Comparison of ENCODE assay signal across 8 mouse cellular contexts in genomic region chr12:69183583-69184308, GRCm38 (mm10). TPM values are rescaled to one million over a fixed set of nuclear protein-coding genes. Genes with fewer than 3 reads are reported as not detected.
DNase-seq lines count a peak whose midpoint lies in the region; ATAC-seq lines count a peak whose summit lies in the region.

Rpl36al (minus strand) TSS chr12:69184083.
Mgat2 (plus strand) TSS chr12:69184157.

- H3K4me1 ChIP-seq in hindbrain, embryonic 12.5 days = peaks cover 19% of the 10 kb centered on the region

- DNase-seq in NIH3T3 (ENCODE audit: low read depth) = peak; percentile 100
- DNase-seq in cerebellum, postnatal 10 days = peak; percentile 100
- DNase-seq in frontal cortex, postnatal 10 days (ENCODE audit: low spot score in 2 of 2) = peak; percentile 96 to 99
- peak; percentile 99 for DNase-seq in layer of hippocampus, postnatal 14 days (ENCODE audit: low spot score in 2 of 2)
- DNase-seq in lung, postnatal 14 days = peak; percentile 100
- peak; percentile 96 for DNase-seq in retina, adult 2 months (ENCODE audit: low read depth, low spot score)
- peak; percentile 98 to 99 for DNase-seq in thymus, postnatal 36 days

- H3K36me3 ChIP-seq in hindbrain, embryonic 12.5 days = peaks cover 14% of the 10 kb centered on the region

- no peaks in the 10 kb centered on the region for H3K27me3 ChIP-seq in hindbrain, embryonic 12.5 days

- peak within 1 kb of the TSS; percentile 95 for H3K27ac ChIP-seq in hindbrain, embryonic 12.5 days

- peak; percentile 99 for ATAC-seq in hindbrain, embryonic 12.5 days (ENCODE audit: low FRiP score)

- H3K9me3 ChIP-seq in hindbrain, embryonic 12.5 days (replicated peaks) = no peaks in the 10 kb centered on the region

- peak within 1 kb of the TSS; percentile 95 for H3K9ac ChIP-seq in hindbrain, embryonic 12.5 days

- peak within 1 kb of the TSS; percentile 91 for H3K4me3 ChIP-seq in hindbrain, embryonic 12.5 days

- WGBS in hindbrain, embryonic 12.5 days = 1% methylated on average over 84 of the region's 84 CpGs

- H3K4me2 ChIP-seq in hindbrain, embryonic 12.5 days (replicated peaks) = peak within 1 kb of the TSS; percentile 92

RNA-seq across cellular contexts. Expression of gene Rpl36al, which starts in this region (rescaled TPM):
- polyA plus RNA-seq in hindbrain, embryonic 12.5 days (2016; fragmentation: Nextera tagmentation; extraction: Ambion mirVana) = 409 and 448 TPM in 2 replicates
- total RNA-seq in layer of hippocampus, postnatal 14 days (2021) = 100 to 1,000 TPM; 182 to 204 TPM

RNA-seq across cellular contexts. Expression of gene Mgat2, which starts in this region (rescaled TPM):
- 53.2 and 60.2 TPM in 2 replicates for polyA plus RNA-seq in hindbrain, embryonic 12.5 days (2016; fragmentation: Nextera tagmentation; extraction: Ambion mirVana)
- 10 to 100 TPM; 30.1 to 31.6 TPM for total RNA-seq in layer of hippocampus, postnatal 14 days (2021)

Comparison
In these comparisons a context has a peak if more than half of its experiments do, and no peak if none do; other contexts are left out.
1. Peak in every context shown above with its lines: DNase-seq, ATAC-seq, H3K4me3 ChIP-seq and H3K27ac ChIP-seq.